Mouse (Mus musculus) lung, postnatal 0 days (tissue): Measurements from ENCODE around the gene Pfdn4.

ENCODE experiments used
- CTCF ChIP-seq: IDR thresholded peaks from 2 replicates; pipeline ENCODE4 v1.5.1; 2016; ENCODE audit warnings: antibody characterized with exemption, mild to moderate bottlenecking
- EP300 ChIP-seq: IDR thresholded peaks from 2 replicates; pipeline ENCODE4 v1.6.1; 2016; ENCODE audit warnings: antibody characterized with exemption, mild to moderate bottlenecking, control low read depth

DNA sequence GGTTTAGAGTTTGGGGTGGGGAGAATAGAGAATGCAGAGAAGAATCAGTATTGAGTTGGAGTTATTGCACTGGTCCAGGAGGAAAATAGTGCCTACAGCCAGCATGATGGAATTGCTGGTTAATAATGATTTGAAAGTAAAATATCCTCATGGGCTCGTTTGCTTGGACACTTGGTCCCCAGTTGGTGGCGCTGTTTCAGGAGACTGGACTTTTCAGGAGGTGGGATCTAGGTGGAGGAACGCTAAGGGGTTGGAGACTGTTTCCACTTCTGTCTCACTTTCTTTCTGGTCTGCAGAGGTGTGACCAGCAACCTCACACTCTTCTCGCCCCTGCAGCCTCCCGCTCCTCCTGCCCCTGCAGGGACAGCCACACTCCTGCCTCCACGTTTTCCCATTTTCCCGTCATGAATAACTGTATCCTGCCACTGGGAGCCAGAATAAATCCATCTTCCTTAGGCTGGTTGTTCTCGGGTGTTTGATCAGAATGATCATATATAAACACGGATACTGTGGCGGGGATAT, 14.1 kb upstream of the Pfdn4 start:
- TF ChIP-seq EP300: no peak
- TF ChIP-seq CTCF: peak; percentile 34; the same call in 1 of the 2 replicates
